Mouse (Mus musculus): ENCODE data around the gene Hadha. TPM values are rescaled to one million over a fixed set of nuclear protein-coding genes. Genes with fewer than 3 reads are reported as not detected.

Gene Hadha
- total RNA-seq, 1 experiment from 2014 or later, result 139 TPM

DNA sequence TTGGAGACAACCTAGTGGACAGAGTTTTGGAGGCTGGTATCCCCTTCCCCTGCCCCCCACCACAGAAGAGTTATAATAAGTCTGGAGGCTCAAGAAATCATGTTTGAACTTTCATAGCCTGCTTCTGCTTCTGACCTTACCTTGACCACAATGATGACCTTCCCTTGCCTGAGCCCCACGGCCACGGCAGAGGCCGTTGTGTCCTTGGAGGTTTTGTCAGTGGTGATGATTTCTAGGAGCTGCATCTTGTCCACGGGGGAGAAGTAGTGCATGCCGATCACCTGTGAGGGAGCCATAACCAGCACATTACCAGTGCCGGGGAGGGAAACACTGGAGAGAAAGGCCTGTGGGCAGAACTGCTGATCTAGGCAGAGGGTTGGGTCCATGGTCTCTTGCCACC lies 32.5 kb downstream of the Hadha start:
- no peak for ATAC-seq (replicated peaks in 1 of 2; ENCODE audit: insufficient read depth in 1 of 2, low FRiP score in 2 of 2, low TSS enrichment in 1 of 2, low read depth in 1 of 2, poor library complexity in 2 of 2, severe bottlenecking in 2 of 2)

DNA sequence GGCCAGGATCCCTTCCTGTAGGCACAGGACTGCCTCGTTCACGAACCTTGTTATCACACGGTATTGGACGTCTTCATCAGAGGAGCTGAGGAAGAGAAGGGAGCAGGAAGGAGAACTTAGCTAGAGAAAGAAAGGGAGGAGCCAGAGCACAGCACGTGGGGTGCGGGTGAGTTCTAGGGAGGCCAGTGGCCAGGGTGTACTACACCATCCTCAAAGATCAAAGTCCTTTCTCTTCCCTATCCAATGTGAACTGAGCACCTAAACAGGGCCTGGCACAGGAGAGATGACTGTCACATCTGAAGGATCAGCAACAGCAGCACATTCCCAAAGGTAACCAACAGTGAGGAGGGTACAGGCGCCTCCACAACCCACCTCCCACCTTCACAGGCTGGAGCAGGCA lies 34.9 kb downstream of the Hadha start:
- no peak for ATAC-seq (replicated peaks in 1 of 2; ENCODE audit: insufficient read depth in 1 of 2, low FRiP score in 2 of 2, low TSS enrichment in 1 of 2, low read depth in 1 of 2, poor library complexity in 2 of 2, severe bottlenecking in 2 of 2)

DNA sequence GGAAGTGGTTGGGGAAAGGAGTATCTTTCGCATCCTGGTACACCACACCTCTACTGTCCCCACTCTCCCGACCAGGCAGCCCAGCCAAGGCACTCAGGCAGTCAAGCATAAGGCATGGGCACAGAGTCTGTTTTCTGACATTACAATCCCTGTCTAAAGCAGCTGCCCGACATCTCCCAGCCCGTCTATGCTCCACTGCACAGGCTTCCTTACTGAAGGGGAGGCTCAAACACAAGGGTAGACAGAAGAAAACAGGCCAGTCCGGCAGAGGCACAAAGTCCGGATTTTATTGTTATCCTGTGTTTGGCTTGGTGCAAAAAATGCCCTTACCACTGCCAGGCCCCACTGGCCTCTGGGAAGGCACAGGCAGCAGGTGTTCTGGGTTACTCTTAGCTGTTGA lies 35.8 kb downstream of the Hadha start:
- ATAC-seq (replicated peaks in 1 of 2; ENCODE audit: insufficient read depth in 1 of 2, low FRiP score in 2 of 2, low TSS enrichment in 1 of 2, low read depth in 1 of 2, poor library complexity in 2 of 2, severe bottlenecking in 2 of 2), result no peak

DNA sequence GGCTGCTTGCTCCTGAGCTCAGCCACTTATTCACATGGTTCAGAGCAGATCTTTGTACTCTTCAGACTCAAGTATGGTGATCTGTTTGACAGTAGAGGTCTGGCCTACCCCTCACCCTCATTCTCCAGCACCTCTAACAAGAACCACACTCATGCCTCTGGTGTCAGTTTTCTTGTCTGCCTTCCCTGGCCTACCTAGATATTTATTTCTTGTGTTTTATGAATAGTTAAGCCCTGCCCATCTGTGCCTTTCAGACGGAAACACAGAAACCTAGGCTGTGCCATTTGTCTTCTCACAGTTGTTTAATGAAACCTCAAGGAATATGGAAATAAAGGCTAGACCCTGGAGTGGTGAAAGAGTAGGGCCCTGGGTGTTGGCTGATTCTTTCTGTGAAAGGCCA lies 36.9 kb downstream of the Hadha start:
- ATAC-seq (replicated peaks in 1 of 2; ENCODE audit: insufficient read depth in 1 of 2, low FRiP score in 2 of 2, low TSS enrichment in 1 of 2, low read depth in 1 of 2, poor library complexity in 2 of 2, severe bottlenecking in 2 of 2), result no peak

DNA sequence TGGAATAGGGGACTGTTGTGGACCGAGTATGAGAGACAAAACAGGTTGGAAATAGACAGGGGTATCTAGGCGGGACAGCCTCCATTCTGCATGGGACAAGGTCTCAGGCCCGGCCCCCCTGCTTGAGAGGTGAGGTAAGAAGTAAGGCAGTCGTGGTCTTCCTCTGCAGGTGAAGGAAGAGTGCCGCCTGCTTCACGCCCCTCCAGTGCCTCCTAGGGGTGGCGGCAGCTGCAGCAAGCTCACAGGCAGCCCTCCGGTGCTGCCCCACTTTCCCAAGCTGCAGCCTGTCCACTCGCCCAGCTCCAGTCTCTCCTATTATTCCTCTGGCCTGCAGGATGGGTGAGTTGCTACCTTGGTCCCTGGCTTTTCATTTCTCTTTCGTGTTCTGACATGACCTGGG lies 39.2 kb downstream of the Hadha start:
- no peak for ATAC-seq (replicated peaks in 1 of 2; ENCODE audit: insufficient read depth in 1 of 2, low FRiP score in 2 of 2, low TSS enrichment in 1 of 2, low read depth in 1 of 2, poor library complexity in 2 of 2, severe bottlenecking in 2 of 2)

DNA sequence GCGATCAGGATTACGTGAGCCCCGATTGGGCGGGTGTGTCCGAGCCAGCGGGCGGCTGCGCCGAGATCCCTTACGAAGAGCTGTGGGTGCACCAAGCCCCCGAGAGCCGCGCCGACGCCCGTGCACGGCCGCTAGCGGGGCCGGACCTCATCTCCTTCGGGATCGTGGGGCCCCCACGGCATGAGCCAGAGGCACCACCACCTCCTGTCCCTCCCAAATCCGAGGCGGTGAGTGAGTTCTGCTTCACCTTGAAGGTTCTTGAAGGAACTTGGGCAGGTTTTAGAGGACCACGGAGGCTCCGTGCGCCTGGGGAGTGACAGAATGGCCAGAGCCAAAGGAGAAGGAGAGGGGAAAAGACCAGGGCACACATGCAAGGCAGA lies 40.2 kb downstream of the Hadha start:
- no peak for ATAC-seq (replicated peaks in 1 of 2; ENCODE audit: insufficient read depth in 1 of 2, low FRiP score in 2 of 2, low TSS enrichment in 1 of 2, low read depth in 1 of 2, poor library complexity in 2 of 2, severe bottlenecking in 2 of 2)

DNA sequence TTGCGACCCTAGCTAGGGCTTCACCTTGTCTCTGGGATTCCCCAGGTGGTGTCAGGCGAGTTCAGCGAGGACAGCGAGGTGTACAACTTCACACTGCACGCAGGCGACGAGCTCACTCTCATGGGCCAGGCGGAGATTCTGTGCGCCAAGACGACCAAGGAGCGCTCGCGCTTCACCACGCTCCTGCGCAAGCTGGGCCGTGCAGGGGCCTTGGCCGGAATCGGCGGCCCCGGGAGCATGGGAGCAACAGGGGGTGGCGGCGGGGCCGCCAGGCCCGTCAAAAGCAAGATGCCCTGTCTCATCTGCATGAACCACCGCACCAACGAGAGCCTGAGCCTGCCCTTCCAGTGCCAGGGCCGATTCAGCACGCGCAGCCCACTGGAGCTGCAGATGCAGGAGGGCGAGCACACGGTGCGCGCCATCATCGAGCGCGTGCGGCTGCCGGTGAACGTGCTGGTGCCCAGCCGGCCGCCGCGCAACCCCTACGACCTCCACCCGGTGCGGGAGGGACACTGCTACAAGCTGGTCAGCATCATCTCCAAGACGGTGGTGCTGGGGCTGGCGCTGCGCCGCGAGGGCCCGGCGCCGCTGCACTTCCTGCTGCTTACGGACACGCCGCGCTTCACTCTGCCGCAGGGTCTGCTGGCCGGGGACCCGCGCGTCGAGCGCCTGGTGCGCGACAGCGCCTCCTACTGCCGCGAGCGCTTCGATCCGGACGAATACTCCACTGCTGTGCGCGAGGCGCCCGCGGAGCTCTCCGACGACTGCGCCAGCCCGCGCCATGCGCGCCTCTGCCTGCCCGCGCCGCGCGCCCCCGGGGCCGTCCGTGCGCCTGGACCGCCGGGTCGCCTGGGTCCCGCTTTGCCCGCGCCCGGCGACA lies 40.8 kb downstream of the Hadha start:
- peak; percentile 32 to 38; a peak in 2 of 4 replicates for ATAC-seq (replicated peaks in 1 of 2; ENCODE audit: insufficient read depth in 1 of 2, low FRiP score in 2 of 2, low TSS enrichment in 1 of 2, low read depth in 1 of 2, poor library complexity in 2 of 2, severe bottlenecking in 2 of 2)

DNA sequence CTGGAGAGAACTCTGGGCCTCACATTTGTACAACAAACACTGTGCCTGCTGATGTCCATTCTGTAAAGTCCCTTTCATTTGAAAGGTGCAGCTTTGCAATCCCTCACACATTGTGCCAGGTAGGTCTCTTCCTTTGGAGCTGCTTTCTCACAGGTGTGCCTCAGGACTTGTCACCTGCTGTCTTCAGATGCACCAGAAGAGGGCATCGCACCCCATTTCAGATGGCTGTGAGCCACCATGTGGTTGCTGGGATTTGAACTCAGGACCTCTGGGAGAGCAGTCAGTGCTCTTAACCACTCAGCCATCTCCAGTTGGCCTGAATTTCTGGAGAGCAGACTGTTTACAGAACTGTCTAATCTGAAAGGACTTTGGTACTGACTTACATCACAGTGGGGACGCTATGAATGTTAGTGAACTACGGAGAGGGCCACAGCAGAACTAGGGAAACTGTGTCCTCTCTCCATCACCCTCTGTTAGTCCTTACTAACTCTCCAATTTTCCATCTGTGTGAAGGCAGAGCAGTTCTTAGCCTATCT lies 42.4 kb downstream of the Hadha start:
- no peak for ATAC-seq (replicated peaks in 1 of 2; ENCODE audit: insufficient read depth in 1 of 2, low FRiP score in 2 of 2, low TSS enrichment in 1 of 2, low read depth in 1 of 2, poor library complexity in 2 of 2, severe bottlenecking in 2 of 2)

DNA sequence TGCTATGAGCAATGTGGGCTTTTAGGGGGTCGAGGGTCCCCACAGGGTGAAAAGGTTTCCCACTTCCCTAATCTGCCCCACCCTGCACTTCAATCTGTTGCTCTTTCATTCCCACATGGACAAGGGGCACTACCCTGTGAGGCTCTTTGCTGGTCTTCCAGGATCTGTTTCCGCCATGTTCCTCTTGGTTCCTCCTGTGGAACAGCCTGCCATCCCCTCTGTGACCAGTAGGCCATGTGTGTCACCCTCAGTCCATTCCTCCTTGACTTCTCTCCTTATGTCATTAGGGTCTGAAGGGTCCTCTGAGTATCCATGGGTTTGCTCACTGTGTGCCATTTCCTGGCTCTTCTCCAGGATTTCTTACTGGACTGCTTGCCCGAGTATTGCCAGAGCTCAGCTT lies 43.2 kb downstream of the Hadha start:
- no peak for ATAC-seq (replicated peaks in 1 of 2; ENCODE audit: insufficient read depth in 1 of 2, low FRiP score in 2 of 2, low TSS enrichment in 1 of 2, low read depth in 1 of 2, poor library complexity in 2 of 2, severe bottlenecking in 2 of 2)

DNA sequence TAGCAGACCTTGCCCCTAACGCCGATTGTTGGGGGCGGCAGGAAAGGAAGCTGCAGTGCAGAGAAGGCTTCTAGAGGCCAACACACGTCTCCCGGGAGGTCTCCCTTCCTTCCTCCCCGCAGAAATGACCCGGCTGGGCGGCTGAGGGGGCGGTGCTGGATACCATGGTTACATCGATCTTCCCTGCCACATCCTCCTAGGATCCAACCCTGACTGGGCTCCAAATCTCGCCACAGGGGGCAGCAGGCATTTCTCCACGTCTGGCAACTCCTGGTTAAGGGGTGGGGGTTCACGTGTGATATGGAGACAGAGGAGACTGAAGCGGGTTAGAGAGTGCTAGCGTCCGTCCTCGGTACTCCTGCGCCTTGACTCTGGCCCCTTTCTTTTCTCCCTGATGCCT lies 43.8 kb downstream of the Hadha start:
- ATAC-seq (replicated peaks in 1 of 2; ENCODE audit: insufficient read depth in 1 of 2, low FRiP score in 2 of 2, low TSS enrichment in 1 of 2, low read depth in 1 of 2, poor library complexity in 2 of 2, severe bottlenecking in 2 of 2), result peak in 1 of 2 experiments; percentile 27; a peak in 2 of 4 replicates

DNA sequence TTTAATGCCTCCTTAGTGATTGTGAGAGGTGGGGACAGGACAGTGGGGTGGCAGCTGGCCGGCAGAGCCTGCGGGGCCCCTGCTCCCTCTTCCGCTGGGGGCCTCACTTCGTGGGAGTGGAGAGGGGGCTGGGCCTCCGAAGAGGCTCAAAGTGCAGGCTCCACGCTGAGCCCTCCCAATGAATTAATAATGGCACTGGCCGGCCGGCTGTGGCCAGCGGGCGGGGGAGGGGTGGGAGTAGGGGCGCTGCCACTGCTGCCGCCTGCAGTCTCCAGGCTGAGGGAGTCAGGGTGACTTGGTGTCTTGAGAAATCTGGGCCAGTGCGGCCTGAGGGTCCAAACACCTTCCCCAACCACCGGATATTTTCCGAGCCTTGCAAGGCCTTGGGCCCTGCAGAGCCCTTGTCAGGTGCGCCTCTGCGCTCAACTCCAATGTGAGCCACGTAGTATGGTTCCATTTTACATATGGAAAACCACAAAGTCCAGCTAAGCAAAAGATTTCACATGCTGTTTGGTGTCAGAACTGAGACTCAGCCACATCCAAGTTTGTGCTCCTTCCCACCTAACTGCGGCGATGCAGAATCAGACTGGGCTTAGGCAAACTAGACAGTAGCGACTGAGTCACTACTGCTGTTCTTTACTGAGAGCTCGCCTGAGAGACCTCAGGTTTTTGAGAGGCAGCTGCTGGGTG lies 44.4 kb downstream of the Hadha start:
- ATAC-seq (replicated peaks in 1 of 2; ENCODE audit: insufficient read depth in 1 of 2, low FRiP score in 2 of 2, low TSS enrichment in 1 of 2, low read depth in 1 of 2, poor library complexity in 2 of 2, severe bottlenecking in 2 of 2), result no peak

DNA sequence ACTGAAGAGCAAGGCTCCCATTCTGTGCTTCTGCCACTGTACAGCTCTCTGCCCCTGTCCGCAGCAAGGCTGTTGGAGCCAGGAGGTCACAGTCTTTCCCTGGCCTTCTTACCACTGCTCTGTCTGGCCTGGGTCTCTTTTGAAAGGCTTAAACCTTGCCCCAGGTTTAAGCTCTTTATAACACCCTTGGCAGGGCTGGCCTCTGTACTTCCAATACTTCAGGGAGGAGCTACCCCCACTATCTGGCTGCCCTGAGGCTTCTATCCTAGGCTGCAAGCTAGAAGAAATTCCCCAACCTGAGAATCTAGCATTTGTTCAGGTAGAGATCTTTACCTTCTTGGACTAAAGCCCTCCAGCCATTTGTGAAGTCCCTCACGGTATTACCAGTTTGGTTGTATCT lies 45.1 kb downstream of the Hadha start:
- no peak for ATAC-seq (replicated peaks in 1 of 2; ENCODE audit: insufficient read depth in 1 of 2, low FRiP score in 2 of 2, low TSS enrichment in 1 of 2, low read depth in 1 of 2, poor library complexity in 2 of 2, severe bottlenecking in 2 of 2)

DNA sequence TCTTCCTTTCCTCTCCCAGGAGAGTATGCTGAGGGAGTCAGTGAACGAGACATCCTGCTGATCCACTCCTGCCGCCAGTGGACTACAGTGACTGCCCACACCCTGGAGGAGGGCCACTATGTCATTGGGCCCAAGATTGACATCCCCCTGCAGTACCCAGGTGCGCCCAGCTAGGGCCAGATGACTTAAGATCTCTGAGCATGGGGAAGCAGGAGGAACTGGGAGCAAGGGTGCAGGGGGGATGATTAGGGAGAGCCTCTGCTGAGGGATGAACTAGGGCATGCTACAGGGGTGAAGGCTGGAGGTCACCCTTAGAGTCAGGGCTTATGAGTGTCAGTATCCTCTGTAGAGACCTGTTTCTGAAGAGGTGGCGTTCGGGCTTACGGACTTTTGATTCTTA lies 46.7 kb downstream of the Hadha start:
- no peak for ATAC-seq (replicated peaks in 1 of 2; ENCODE audit: insufficient read depth in 1 of 2, low FRiP score in 2 of 2, low TSS enrichment in 1 of 2, low read depth in 1 of 2, poor library complexity in 2 of 2, severe bottlenecking in 2 of 2)

DNA sequence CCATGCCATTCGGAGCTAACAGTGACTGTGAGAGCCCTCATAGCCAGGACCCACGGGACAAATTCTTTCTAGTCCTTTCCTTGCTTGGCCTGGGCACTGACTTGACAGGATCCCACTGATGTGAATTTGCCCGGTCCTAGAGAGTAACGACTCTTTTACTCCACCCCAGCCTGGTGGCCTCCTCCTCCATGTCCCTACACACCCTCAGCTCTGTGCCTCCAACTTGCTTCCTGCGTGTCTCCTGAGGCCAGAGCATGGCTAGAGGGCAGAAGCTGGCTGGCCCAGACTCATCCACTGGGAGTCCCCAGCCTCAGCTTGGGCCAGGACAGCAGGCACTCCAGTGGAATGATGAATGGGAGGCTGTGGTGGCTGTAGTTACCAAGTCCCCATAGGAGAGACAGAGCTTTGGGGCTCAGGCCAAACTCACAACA lies 47.3 kb downstream of the Hadha start:
- no peak for ATAC-seq (replicated peaks in 1 of 2; ENCODE audit: insufficient read depth in 1 of 2, low FRiP score in 2 of 2, low TSS enrichment in 1 of 2, low read depth in 1 of 2, poor library complexity in 2 of 2, severe bottlenecking in 2 of 2)

DNA sequence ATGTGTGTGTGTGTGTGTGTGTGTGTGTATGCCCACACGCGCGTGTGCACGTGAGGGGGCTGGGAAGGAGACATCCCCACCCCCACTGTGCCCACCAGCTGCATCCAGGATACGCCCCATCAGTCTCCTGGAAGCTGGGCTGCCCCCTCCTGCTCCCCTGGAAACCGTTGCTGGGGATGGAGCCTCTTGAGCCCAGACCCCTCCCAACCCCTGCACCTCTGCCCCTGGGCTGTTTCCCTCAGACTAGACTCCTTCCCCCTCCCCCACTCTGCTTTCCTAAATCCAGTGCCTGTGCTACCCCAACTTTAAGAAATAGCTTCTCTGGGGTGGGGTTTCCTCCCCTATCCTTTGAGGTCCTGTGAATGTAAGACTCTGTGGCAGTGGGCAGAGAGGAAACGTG lies 47.8 kb downstream of the Hadha start:
- ATAC-seq (replicated peaks in 1 of 2; ENCODE audit: insufficient read depth in 1 of 2, low FRiP score in 2 of 2, low TSS enrichment in 1 of 2, low read depth in 1 of 2, poor library complexity in 2 of 2, severe bottlenecking in 2 of 2), result no peak

DNA sequence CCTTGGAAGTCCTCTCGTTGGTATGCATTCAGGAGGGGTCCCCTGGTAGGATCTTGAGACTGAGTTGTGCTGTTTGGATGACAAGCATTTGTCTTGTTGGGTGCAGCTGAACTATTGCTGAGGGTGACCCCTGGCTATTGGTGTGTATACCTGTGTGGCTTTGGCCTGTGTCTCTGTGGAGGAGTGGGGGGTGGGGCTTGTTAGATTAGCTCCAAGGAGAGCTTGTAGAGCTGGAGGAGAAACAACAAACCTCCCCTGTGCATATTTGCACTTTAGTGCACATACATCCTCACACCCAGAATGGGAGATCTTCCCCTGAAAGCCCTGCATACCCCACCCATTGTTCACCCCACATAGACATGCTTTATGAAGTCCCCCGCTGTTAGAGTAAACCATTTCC lies 48.2 kb downstream of the Hadha start:
- no peak for ATAC-seq (replicated peaks in 1 of 2; ENCODE audit: insufficient read depth in 1 of 2, low FRiP score in 2 of 2, low TSS enrichment in 1 of 2, low read depth in 1 of 2, poor library complexity in 2 of 2, severe bottlenecking in 2 of 2)

DNA sequence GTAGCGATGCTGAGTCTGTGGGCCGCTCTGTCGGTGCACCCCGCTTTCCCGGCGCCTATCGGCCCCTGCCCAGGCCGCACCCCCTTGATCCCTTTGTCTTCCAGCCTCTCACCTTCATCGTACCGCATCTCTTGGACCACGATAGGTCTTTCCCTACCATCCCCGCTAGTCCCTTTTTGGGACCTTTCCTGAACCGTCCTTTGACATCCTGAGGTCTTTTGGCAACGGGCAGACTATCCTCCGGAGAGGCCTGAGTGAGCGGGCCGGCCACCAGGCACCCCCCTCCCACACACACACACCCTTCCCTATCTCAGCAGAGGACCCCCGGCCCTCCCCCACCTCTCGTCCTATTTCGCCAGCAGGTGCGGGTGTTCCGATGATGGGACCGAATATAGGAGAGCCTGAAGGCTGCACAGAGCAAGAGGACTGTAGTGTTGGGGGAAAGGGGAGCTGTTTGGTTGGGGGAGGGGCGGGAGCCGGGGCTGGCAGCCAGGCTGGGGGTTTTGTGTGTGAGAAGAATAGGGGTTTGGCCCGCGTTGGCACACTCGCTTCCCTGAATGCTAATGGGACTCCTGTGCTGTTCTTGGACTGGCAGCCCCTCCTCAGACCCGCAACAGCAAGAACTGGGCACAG lies 49.2 kb downstream of the Hadha start, which contains the start of gene 3110082J24Rik:
Gene 3110082J24Rik, minus strand, starts transcription at position 419 of the 633 bp plus-strand sequence.
- ATAC-seq (replicated peaks in 1 of 2; ENCODE audit: insufficient read depth in 1 of 2, low FRiP score in 2 of 2, low TSS enrichment in 1 of 2, low read depth in 1 of 2, poor library complexity in 2 of 2, severe bottlenecking in 2 of 2), result no peak
